Mouse (Mus musculus): ENCODE results near the gene Fam222a.

- no peak for TF ChIP-seq POLR2A (IDR thresholded peaks at IDR 0.05; ENCODE audit: insufficient read depth, low read length)
- no peak for TF ChIP-seq CTCF (IDR thresholded peaks at IDR 0.05; ENCODE audit: low read depth, low read length)
- no peak for TF ChIP-seq EP300 (IDR thresholded peaks at IDR 0.05; ENCODE audit: insufficient read depth, low read depth, low read length)
These were observed 8.3 kb downstream of the Fam222a start for GRCm38 (mm10) chr5:114575986-114576605.

Data from ES-Bruce4 (cell line).